Mouse (Mus musculus): Measurements from ENCODE around the gene Clip2. TPM values are rescaled to one million over a fixed set of nuclear protein-coding genes. Genes with fewer than 3 reads are reported as not detected.

The Clip2 gene
- polyA plus RNA-seq, 1 experiment from 2014 or later = 3.8 TPM

- Histone ChIP-seq H3K36me3 (ENCODE audit: control insufficient read depth, insufficient read depth, low read length) (no peaks in the 10 kb centered on the region; the same call in 1 of the 2 replicates), H3K4me2 (ENCODE audit: low read depth, low read length) (no peak overlapping the region)
- WGBS = 15% methylated on average over 3 of the region's 3 CpGs
Observed at GRCm38 (mm10) chr5:134539891-134540290, 12.3 kb downstream of the Clip2 start.

GRCm38 (mm10) chr5:134536036-134536435 is 16.2 kb downstream of the Clip2 start:
- Histone ChIP-seq H3K4me1 (ENCODE audit: control insufficient read depth, insufficient read depth, low read length) (peaks cover 16% of the 10 kb centered on the region), H3K27me3 (replicated peaks; ENCODE audit: control insufficient read depth, insufficient read depth, low read length) (no peaks in the 10 kb centered on the region), H3K4me3 (ENCODE audit: low read length) (no peak overlapping the region), H3K27ac (ENCODE audit: low read length) (no peak overlapping the region), H3K9me3 (ENCODE audit: control insufficient read depth, low read length) (no peaks in the 10 kb centered on the region), H3K4me2 (ENCODE audit: low read depth, low read length) (no peak overlapping the region), H3K36me3 (ENCODE audit: control insufficient read depth, insufficient read depth, low read length) (peaks cover 13% of the 10 kb centered on the region), H3K9ac (ENCODE audit: low read depth, low read length) (no peak overlapping the region)
- no peak for ATAC-seq
- 91% methylated on average over 6 of the region's 6 CpGs for WGBS

More at GRCm38 (mm10) chr5:134539891-134540290, 12.3 kb downstream of the Clip2 start:
- Histone ChIP-seq H3K4me1 (ENCODE audit: control insufficient read depth, insufficient read depth, low read length) (peaks cover 26% of the 10 kb centered on the region), H3K27ac (ENCODE audit: low read length) (peak overlapping the region; percentile 68), H3K9me3 (ENCODE audit: control insufficient read depth, low read length) (no peaks in the 10 kb centered on the region), H3K27me3 (replicated peaks; ENCODE audit: control insufficient read depth, insufficient read depth, low read length) (no peaks in the 10 kb centered on the region), H3K4me3 (ENCODE audit: low read length) (no peak overlapping the region), H3K9ac (ENCODE audit: low read depth, low read length) (peak overlapping the region; percentile 18; the same call in 1 of the 2 replicates)
- peak; percentile 83 for ATAC-seq

GRCm38 (mm10) chr5:134532417-134532816 is 19.8 kb downstream of the Clip2 start:
- Histone ChIP-seq H3K4me2 (ENCODE audit: low read depth, low read length) (no peak overlapping the region), H3K4me1 (ENCODE audit: control insufficient read depth, insufficient read depth, low read length) (no peaks in the 10 kb centered on the region), H3K27me3 (replicated peaks; ENCODE audit: control insufficient read depth, insufficient read depth, low read length) (no peaks in the 10 kb centered on the region), H3K9ac (ENCODE audit: low read depth, low read length) (no peak overlapping the region), H3K27ac (ENCODE audit: low read length) (no peak overlapping the region), H3K9me3 (ENCODE audit: control insufficient read depth, low read length) (no peaks in the 10 kb centered on the region), H3K36me3 (ENCODE audit: control insufficient read depth, insufficient read depth, low read length) (peaks cover 13% of the 10 kb centered on the region), H3K4me3 (ENCODE audit: low read length) (no peak overlapping the region)
- no peak for ATAC-seq
- 94% methylated on average over 6 of the region's 6 CpGs for WGBS

- H3K9ac ChIP-seq (ENCODE audit: low read depth, low read length) = no peak overlapping the region
- H3K4me1 ChIP-seq (ENCODE audit: control insufficient read depth, insufficient read depth, low read length) = no peaks in the 10 kb centered on the region
- H3K4me3 ChIP-seq (ENCODE audit: low read length) = no peak overlapping the region
- WGBS = 78% methylated on average over 9 of the region's 9 CpGs
- no peak overlapping the region for H3K27ac ChIP-seq (ENCODE audit: low read length)
- no peaks in the 10 kb centered on the region for H3K9me3 ChIP-seq (ENCODE audit: control insufficient read depth, low read length)
- H3K36me3 ChIP-seq (ENCODE audit: control insufficient read depth, insufficient read depth, low read length) = peaks cover 13% of the 10 kb centered on the region
- ATAC-seq = no peak
- no peaks in the 10 kb centered on the region for H3K27me3 ChIP-seq (replicated peaks; ENCODE audit: control insufficient read depth, insufficient read depth, low read length)
- no peak overlapping the region for H3K4me2 ChIP-seq (ENCODE audit: low read depth, low read length)
Observed at GRCm38 (mm10) chr5:134531585-134531984, 20.6 kb downstream of the Clip2 start.

- no peaks in the 10 kb centered on the region for H3K9me3 ChIP-seq (ENCODE audit: control insufficient read depth, low read length)
- ATAC-seq = no peak
- H3K4me1 ChIP-seq (ENCODE audit: control insufficient read depth, insufficient read depth, low read length) = no peaks in the 10 kb centered on the region
- H3K9ac ChIP-seq (ENCODE audit: low read depth, low read length) = no peak overlapping the region
- no peak overlapping the region for H3K4me3 ChIP-seq (ENCODE audit: low read length)
- H3K36me3 ChIP-seq (ENCODE audit: control insufficient read depth, insufficient read depth, low read length) = peaks cover 16% of the 10 kb centered on the region
- 78% methylated on average over 7 of the region's 7 CpGs for WGBS
- H3K27me3 ChIP-seq (replicated peaks; ENCODE audit: control insufficient read depth, insufficient read depth, low read length) = no peaks in the 10 kb centered on the region
- H3K4me2 ChIP-seq (ENCODE audit: low read depth, low read length) = no peak overlapping the region
- H3K27ac ChIP-seq (ENCODE audit: low read length) = no peak overlapping the region
Observed at GRCm38 (mm10) chr5:134530830-134531229, 21.4 kb downstream of the Clip2 start.

- no peak overlapping the region for H3K4me2 ChIP-seq (ENCODE audit: low read depth, low read length)
- H3K27ac ChIP-seq (ENCODE audit: low read length) = no peak overlapping the region
- H3K9me3 ChIP-seq (ENCODE audit: control insufficient read depth, low read length) = no peaks in the 10 kb centered on the region
- H3K27me3 ChIP-seq (replicated peaks; ENCODE audit: control insufficient read depth, insufficient read depth, low read length) = no peaks in the 10 kb centered on the region
- H3K4me1 ChIP-seq (ENCODE audit: control insufficient read depth, insufficient read depth, low read length) = no peaks in the 10 kb centered on the region
- no peak overlapping the region for H3K4me3 ChIP-seq (ENCODE audit: low read length)
- 40% methylated on average over 9 of the region's 9 CpGs for WGBS
- no peak overlapping the region for H3K9ac ChIP-seq (ENCODE audit: low read depth, low read length)
- H3K36me3 ChIP-seq (ENCODE audit: control insufficient read depth, insufficient read depth, low read length) = peaks cover 11% of the 10 kb centered on the region
- no peak for ATAC-seq
Observed at GRCm38 (mm10) chr5:134528488-134528887, 23.7 kb downstream of the Clip2 start.

GRCm38 (mm10) chr5:134525971-134526711 is 26.1 kb downstream of the Clip2 start:
- Histone ChIP-seq H3K36me3 (ENCODE audit: control insufficient read depth, insufficient read depth, low read length) (peaks cover 21% of the 10 kb centered on the region), H3K27me3 (replicated peaks; ENCODE audit: control insufficient read depth, insufficient read depth, low read length) (no peaks in the 10 kb centered on the region), H3K9me3 (ENCODE audit: control insufficient read depth, low read length) (no peaks in the 10 kb centered on the region), H3K4me1 (ENCODE audit: control insufficient read depth, insufficient read depth, low read length) (no peaks in the 10 kb centered on the region), H3K4me3 (ENCODE audit: low read length) (no peak overlapping the region), H3K27ac (ENCODE audit: low read length) (no peak overlapping the region), H3K4me2 (ENCODE audit: low read depth, low read length) (no peak overlapping the region), H3K9ac (ENCODE audit: low read depth, low read length) (no peak overlapping the region)
- 90% methylated on average over 15 of the region's 15 CpGs for WGBS
- ATAC-seq = no peak

GRCm38 (mm10) chr5:134523728-134524127 is 28.5 kb downstream of the Clip2 start:
- no peak for ATAC-seq
- H3K9ac ChIP-seq (ENCODE audit: low read depth, low read length) = no peak overlapping the region
- H3K4me1 ChIP-seq (ENCODE audit: control insufficient read depth, insufficient read depth, low read length) = no peaks in the 10 kb centered on the region
- no peak overlapping the region for H3K4me2 ChIP-seq (ENCODE audit: low read depth, low read length)
- no peaks in the 10 kb centered on the region for H3K9me3 ChIP-seq (ENCODE audit: control insufficient read depth, low read length)
- no peaks in the 10 kb centered on the region for H3K27me3 ChIP-seq (replicated peaks; ENCODE audit: control insufficient read depth, insufficient read depth, low read length)
- no peak overlapping the region for H3K27ac ChIP-seq (ENCODE audit: low read length)
- peaks cover 31% of the 10 kb centered on the region for H3K36me3 ChIP-seq (ENCODE audit: control insufficient read depth, insufficient read depth, low read length)
- 83% methylated on average over 5 of the region's 5 CpGs for WGBS
- no peak overlapping the region for H3K4me3 ChIP-seq (ENCODE audit: low read length)

GRCm38 (mm10) chr5:134522524-134522923 is 29.7 kb downstream of the Clip2 start:
- no peak overlapping the region for H3K4me2 ChIP-seq (ENCODE audit: low read depth, low read length)
- no peak overlapping the region for H3K4me3 ChIP-seq (ENCODE audit: low read length)
- H3K27me3 ChIP-seq (replicated peaks; ENCODE audit: control insufficient read depth, insufficient read depth, low read length) = no peaks in the 10 kb centered on the region
- no peak for ATAC-seq
- no peak overlapping the region for H3K27ac ChIP-seq (ENCODE audit: low read length)
- H3K36me3 ChIP-seq (ENCODE audit: control insufficient read depth, insufficient read depth, low read length) = peaks cover 38% of the 10 kb centered on the region
- H3K9ac ChIP-seq (ENCODE audit: low read depth, low read length) = no peak overlapping the region
- WGBS = 92% methylated on average over 26 of the region's 26 CpGs
- H3K4me1 ChIP-seq (ENCODE audit: control insufficient read depth, insufficient read depth, low read length) = no peaks in the 10 kb centered on the region
- H3K9me3 ChIP-seq (ENCODE audit: control insufficient read depth, low read length) = no peaks in the 10 kb centered on the region; the same call in 1 of the 2 replicates

Data from intestine, embryonic 16.5 days (tissue).